Mouse (Mus musculus): ENCODE measurements around the gene Cecr2. TPM values are rescaled to one million over a fixed set of nuclear protein-coding genes. Genes with fewer than 3 reads are reported as not detected.

Cecr2 gene
- total RNA-seq (2023), result 1 to 10 TPM; 4.8 to 7.1 TPM

GRCm38 (mm10) chr6:120665816-120666760 is at the start of gene Cecr2:
Cecr2 (plus strand) TSS chr6:120666369.

GRCm38 (mm10) chr6:120773149-120773628 is 107.0 kb downstream of the Cecr2 start, which contains the start of gene Slc25a18:
Slc25a18 (plus strand) TSS chr6:120773578.

Other genes starting within 250 kb of the Cecr2 start
- gene Il17ra, start 203.1 kb upstream of the Cecr2 start, total RNA-seq (2023), result 100 to 1,000 TPM; 293 to 338 TPM
- under 1 TPM in 1 of 2 experiments, not detected in 1; 0.07 TPM for gene Tmem121b, start 172.6 kb upstream of the Cecr2 start, total RNA-seq (2023)
- 1 to 10 TPM; 5.1 to 5.7 TPM for gene Hdhd5, start 135.1 kb upstream of the Cecr2 start, total RNA-seq (2023)
- gene Slc25a18, start 107.2 kb downstream of the Cecr2 start, total RNA-seq (2023), result not detected
- 100 to 1,000 TPM; 202 to 212 TPM for gene Atp6v1e1, start 156.4 kb downstream of the Cecr2 start, total RNA-seq (2023)
- 10 to 100 TPM; 38.0 TPM for gene Bcl2l13, start 169.8 kb downstream of the Cecr2 start, total RNA-seq (2023)